Mouse (Mus musculus) limb, embryonic 11.5 days (tissue): ENCODE measurements around the gene Med1. TPM values are rescaled to one million over a fixed set of nuclear protein-coding genes. Genes with fewer than 3 reads are reported as not detected.

Experiments
- ATAC-seq: fragments of 200-750 bp; cut with Nextera tagmentation; 2 replicates; pipeline ENCODE4 v1.8.0; 2017; ENCODE audit warnings: low read depth; ENCODE audit not compliant: insufficient number of reproducible peaks, low FRiP score, low TSS enrichment
- DNase-seq: peaks from one replicate; pipeline ENCODE4 v3.0.0-alpha.2; 2015; ENCODE audit warnings: low spot score
- H3K27ac ChIP-seq: fragments of 300-500 bp; sonication (generic); replicated peaks from 2 replicates; pipeline ENCODE4 v1.5.1; 2014; ENCODE audit warnings: low read depth, mild to moderate bottlenecking, low read length
- H3K27me3 ChIP-seq: fragments of 300-500 bp; sonication (generic); 2 replicates; pipeline ENCODE4 v1.6.1; 2014; ENCODE audit warnings: mild to moderate bottlenecking, low read length, mixed read lengths; ENCODE audit not compliant: control insufficient read depth, insufficient read depth
- H3K36me3 ChIP-seq: fragments of 300-500 bp; sonication (generic); 2 replicates; pipeline ENCODE4 v1.6.1; 2014; ENCODE audit warnings: mild to moderate bottlenecking, low read length, moderate library complexity, mixed read lengths; ENCODE audit not compliant: control insufficient read depth, insufficient read depth
- H3K4me1 ChIP-seq: fragments of 300-500 bp; sonication (generic); 2 replicates; pipeline ENCODE4 v1.6.1; 2014; ENCODE audit warnings: low read length, mixed read lengths; ENCODE audit not compliant: control insufficient read depth, insufficient read depth
- H3K4me2 ChIP-seq: fragments of 300-500 bp; sonication (generic); 2 replicates; pipeline ENCODE4 v1.6.1; 2014; ENCODE audit warnings: low read depth, mild to moderate bottlenecking, moderate library complexity; ENCODE audit not compliant: severe bottlenecking
- H3K4me3 ChIP-seq: fragments of 300-500 bp; sonication (generic); 2 replicates; pipeline ENCODE4 v1.5.1; 2014; ENCODE audit warnings: low read depth, low read length
- H3K9ac ChIP-seq: fragments of 300-500 bp; sonication (generic); 2 replicates; pipeline ENCODE4 v1.6.1; 2014; ENCODE audit warnings: mild to moderate bottlenecking, low read length
- H3K9me3 ChIP-seq: fragments of 300-500 bp; sonication (generic); 2 replicates; pipeline ENCODE4 v1.6.1; 2016; ENCODE audit warnings: low read length; ENCODE audit not compliant: control insufficient read depth
- WGBS: fragments of 180-500 bp; shearing (Covaris S2); extraction: QIAGEN DNeasy Blood & Tissue Kit; methylation state at CpG from one replicate; pipeline ENCODE4 v1.1.7; 2014; 5-methylcytosine and 5-hydroxymethylcytosine counted together
- polyA plus RNA-seq: library from polyadenylated mRNA; unstranded; fragments of >200 nt; fragmentation: Nextera tagmentation; extraction: Ambion mirVana; gene quantifications from 2 replicates; pipeline ENCODE4 v1.2.1, GENCODE M21; 2014

Med1 gene
- polyA plus RNA-seq, 1 experiment from 2014 or later: 75.2 TPM

DNA sequence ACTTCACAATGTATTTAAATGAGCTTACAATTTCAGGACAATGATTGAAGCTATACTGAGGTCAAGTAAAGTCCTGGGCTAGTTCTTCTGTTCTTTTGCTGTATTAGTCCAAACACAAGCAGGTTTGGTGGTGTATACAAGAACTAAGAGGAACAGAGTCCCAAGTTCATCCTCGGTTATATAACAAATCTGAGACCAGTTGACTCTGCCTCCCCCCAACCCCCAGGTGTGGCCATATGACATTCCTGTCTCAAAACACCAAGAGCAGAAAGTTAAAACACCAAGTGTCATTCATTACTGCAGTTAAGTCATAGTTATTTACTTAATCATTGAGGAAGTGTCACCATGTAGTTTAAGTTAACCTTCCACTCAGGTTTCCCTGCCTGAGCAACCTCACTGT lies 24.7 kb downstream of the Med1 start:
- Histone ChIP-seq H3K27ac (no peak overlapping the region), H3K36me3 (peaks cover 21% of the 10 kb centered on the region), H3K4me2 (no peak overlapping the region), H3K4me1 (no peaks in the 10 kb centered on the region), H3K27me3 (no peaks in the 10 kb centered on the region), H3K4me3 (no peak overlapping the region), H3K9ac (no peak overlapping the region), H3K9me3 (no peaks in the 10 kb centered on the region)
- ATAC-seq: no peak
- WGBS: 89% methylated on average over 1 of the region's 1 CpGs
- DNase-seq: no peak

- Histone ChIP-seq H3K9me3 (no peaks in the 10 kb centered on the region), H3K27me3 (no peaks in the 10 kb centered on the region), H3K4me1 (no peaks in the 10 kb centered on the region), H3K4me2 (no peak overlapping the region), H3K4me3 (no peak overlapping the region), H3K27ac (no peak overlapping the region), H3K9ac (no peak overlapping the region), H3K36me3 (peaks cover 19% of the 10 kb centered on the region)
- 85% methylated on average over 6 of the region's 6 CpGs for WGBS
- ATAC-seq: no peak
- DNase-seq: no peak
Measured at GRCm38 (mm10) chr11:98155094-98155493, 38.0 kb downstream of the Med1 start.

GRCm38 (mm10) chr11:98150625-98151156 lies 42.4 kb downstream of the Med1 start:
- Histone ChIP-seq H3K9me3 (no peaks in the 10 kb centered on the region), H3K9ac (no peak overlapping the region), H3K27ac (no peak overlapping the region), H3K4me2 (peak overlapping the region; percentile 92; the same call in 1 of the 2 replicates), H3K4me3 (peak overlapping the region; percentile 80), H3K36me3 (no peaks in the 10 kb centered on the region), H3K27me3 (no peaks in the 10 kb centered on the region), H3K4me1 (0 out of 2 replicates have a peak, but pooled peaks cover 3% of the 10 kb centered on the region)
- no peak for ATAC-seq
- no peak for DNase-seq
- 11% methylated on average over 10 of the region's 10 CpGs for WGBS

- Histone ChIP-seq H3K4me1 (0 out of 2 replicates have a peak, but pooled peaks cover 3% of the 10 kb centered on the region), H3K4me3 (peak within 1 kb of the TSS; percentile 80), H3K27ac (peak within 1 kb of the TSS; percentile 82), H3K9ac (peak within 1 kb of the TSS; percentile 88), H3K9me3 (no peaks in the 10 kb centered on the region), H3K36me3 (no peaks in the 10 kb centered on the region), H3K27me3 (no peaks in the 10 kb centered on the region), H3K4me2 (peak within 1 kb of the TSS; percentile 92)
- peak; percentile 95 for DNase-seq
- ATAC-seq: peak; percentile 87
- WGBS: under 1% methylated on average over 62 of the region's 65 CpGs
Measured at GRCm38 (mm10) chr11:98149786-98150624, 43.1 kb downstream of the Med1 start, which contains the start of gene Fbxl20. TSS of gene Fbxl20 (minus strand) at chr11:98150403.

- 0 out of 2 replicates have a peak, but pooled peaks cover 3% of the 10 kb centered on the region for H3K4me1 ChIP-seq
Measured at GRCm38 (mm10) chr11:98149304-98149750, 43.8 kb downstream of the Med1 start.

DNA sequence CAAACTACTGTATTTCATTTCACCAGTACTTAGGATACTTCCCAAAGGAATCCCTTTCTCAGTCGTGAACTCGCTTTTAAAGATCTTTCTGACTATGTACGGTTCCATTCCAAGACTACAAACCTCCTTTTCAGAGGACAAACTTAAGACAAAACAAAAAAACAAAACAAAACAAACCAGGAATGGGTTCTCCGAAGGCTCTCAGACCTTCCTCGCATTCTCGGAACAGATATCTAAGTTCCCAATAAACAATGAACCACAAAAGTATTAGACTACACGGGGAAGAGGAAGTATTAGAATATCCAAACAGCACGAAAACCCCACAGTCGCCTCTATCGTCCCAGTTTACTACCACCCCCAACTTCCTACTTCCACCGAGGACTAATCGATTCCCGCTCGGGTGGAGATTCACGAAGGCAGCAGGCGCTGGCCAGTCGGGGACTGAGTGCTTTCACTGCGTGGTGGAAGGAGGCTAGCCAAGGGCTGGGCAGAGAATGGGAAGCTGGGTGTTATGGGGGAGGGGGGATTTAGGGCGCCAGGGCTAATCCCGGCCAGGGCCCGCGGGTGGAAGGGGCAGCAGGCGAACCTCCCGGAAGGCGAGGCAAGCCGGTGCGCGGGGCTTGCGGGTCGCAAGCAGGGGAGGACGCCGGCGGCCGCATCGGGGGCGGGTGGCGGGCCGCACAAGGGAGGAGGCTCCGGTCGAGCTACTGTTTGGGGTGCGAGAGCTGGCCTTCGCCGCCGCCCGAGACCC lies 44.4 kb downstream of the Med1 start:
- Histone ChIP-seq H3K9me3 (no peaks in the 10 kb centered on the region), H3K27ac (peak overlapping the region; percentile 82), H3K36me3 (no peaks in the 10 kb centered on the region), H3K9ac (peak overlapping the region; percentile 88), H3K4me1 (0 out of 2 replicates have a peak, but pooled peaks cover 3% of the 10 kb centered on the region), H3K4me2 (peak overlapping the region; percentile 92), H3K4me3 (peak overlapping the region; percentile 80), H3K27me3 (no peaks in the 10 kb centered on the region)
- 2% methylated on average over 45 of the region's 45 CpGs for WGBS
- DNase-seq: peak; percentile 56
- ATAC-seq: no peak

More at GRCm38 (mm10) chr11:98149304-98149750, 43.8 kb downstream of the Med1 start:
- ATAC-seq (peak; percentile 81), DNase-seq (peak; percentile 99)
- H3K9me3 ChIP-seq: no peaks in the 10 kb centered on the region
- peak overlapping the region; percentile 88 for H3K9ac ChIP-seq
- peak overlapping the region; percentile 80 for H3K4me3 ChIP-seq
- H3K4me2 ChIP-seq: peak overlapping the region; percentile 92
- H3K36me3 ChIP-seq: no peaks in the 10 kb centered on the region
- WGBS: under 1% methylated on average over 45 of the region's 57 CpGs
- H3K27me3 ChIP-seq: no peaks in the 10 kb centered on the region
- peak overlapping the region; percentile 82 for H3K27ac ChIP-seq

DNA sequence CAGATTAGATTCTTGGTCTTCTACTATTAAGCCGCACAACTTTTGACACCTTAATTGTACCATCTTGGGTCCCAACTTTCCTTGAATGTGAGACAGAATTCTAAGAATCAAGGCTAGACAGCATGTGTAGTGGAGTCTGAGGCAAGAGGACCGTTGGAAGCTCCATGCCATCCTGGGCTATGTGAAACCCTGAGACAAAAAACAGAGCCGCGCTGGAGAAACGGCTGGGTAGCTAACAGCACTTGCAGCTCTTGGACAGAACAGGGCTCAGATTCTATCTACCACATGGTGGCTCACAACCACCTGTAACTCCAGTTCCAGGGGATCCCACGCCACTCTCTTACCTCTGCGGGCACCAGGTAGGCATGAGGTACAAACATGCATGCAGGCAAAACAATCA lies 47.2 kb downstream of the Med1 start:
- no peaks in the 10 kb centered on the region for H3K36me3 ChIP-seq
- H3K27ac ChIP-seq: no peak overlapping the region
- ATAC-seq: no peak
- no peaks in the 10 kb centered on the region for H3K27me3 ChIP-seq
- H3K9ac ChIP-seq: no peak overlapping the region
- no peaks in the 10 kb centered on the region for H3K9me3 ChIP-seq
- 0 out of 2 replicates have a peak, but pooled peaks cover 3% of the 10 kb centered on the region for H3K4me1 ChIP-seq
- no peak for DNase-seq
- 76% methylated on average over 7 of the region's 7 CpGs for WGBS
- no peak overlapping the region for H3K4me2 ChIP-seq
- H3K4me3 ChIP-seq: no peak overlapping the region

GRCm38 (mm10) chr11:98142545-98142944 lies 50.5 kb downstream of the Med1 start:
- no peak for ATAC-seq

More at GRCm38 (mm10) chr11:98142545-98142944, 50.5 kb downstream of the Med1 start:
- no peaks in the 10 kb centered on the region for H3K9me3 ChIP-seq
- WGBS: 88% methylated on average over 2 of the region's 2 CpGs
- H3K36me3 ChIP-seq: no peaks in the 10 kb centered on the region
- no peak overlapping the region for H3K27ac ChIP-seq
- no peak overlapping the region for H3K4me3 ChIP-seq
- no peak overlapping the region for H3K4me2 ChIP-seq
- H3K4me1 ChIP-seq: no peaks in the 10 kb centered on the region
- H3K9ac ChIP-seq: no peak overlapping the region
- no peak for DNase-seq
- no peaks in the 10 kb centered on the region for H3K27me3 ChIP-seq
